Mouse (Mus musculus) midbrain, embryonic 15.5 days (tissue): Measurements from ENCODE around the gene Smagp. TPM values are rescaled to one million over a fixed set of nuclear protein-coding genes. Genes with fewer than 3 reads are reported as not detected.

Experiments used
- ATAC-seq: fragments of 200-750 bp; cut with Nextera tagmentation; replicated peaks from 2 replicates; pipeline ENCODE4 v1.8.0; 2017; ENCODE audit warnings: moderate TSS enrichment
- H3K27ac ChIP-seq: fragments of 300-500 bp; sonication (generic); 2 replicates; pipeline ENCODE4 v1.5.1; 2015; ENCODE audit warnings: mild to moderate bottlenecking, inconsistent platforms
- H3K27me3 ChIP-seq: fragments of 300-500 bp; sonication (generic); replicated peaks from 2 replicates; pipeline ENCODE4 v1.6.1; 2015; ENCODE audit warnings: inconsistent platforms
- H3K36me3 ChIP-seq: fragments of 300-500 bp; sonication (generic); replicated peaks from 2 replicates; pipeline ENCODE4 v1.6.1; 2015; ENCODE audit warnings: inconsistent platforms
- H3K4me1 ChIP-seq: fragments of 300-500 bp; sonication (generic); 2 replicates; pipeline ENCODE4 v1.6.1; 2015; ENCODE audit warnings: inconsistent platforms
- H3K4me2 ChIP-seq: fragments of 300-500 bp; sonication (generic); 2 replicates; pipeline ENCODE4 v1.6.1; 2015; ENCODE audit warnings: inconsistent platforms, mild to moderate bottlenecking, moderate library complexity
- H3K4me3 ChIP-seq: fragments of 300-500 bp; sonication (generic); 2 replicates; pipeline ENCODE4 v1.5.1; 2015; ENCODE audit warnings: mild to moderate bottlenecking, inconsistent platforms
- H3K9ac ChIP-seq: fragments of 300-500 bp; sonication (generic); 2 replicates; pipeline ENCODE4 v1.6.1; 2015; ENCODE audit warnings: mild to moderate bottlenecking, inconsistent platforms
- H3K9me3 ChIP-seq: fragments of 300-500 bp; sonication (generic); 2 replicates; pipeline ENCODE4 v1.6.1; 2016; ENCODE audit warnings: inconsistent platforms
- WGBS: fragments of 180-500 bp; shearing (Covaris S2); methylation state at CpG from one replicate; pipeline ENCODE4 v1.1.7; 2015; ENCODE audit warnings: mixed read lengths; 5-methylcytosine and 5-hydroxymethylcytosine counted together
- polyA plus RNA-seq: library from polyadenylated mRNA; unstranded; fragments of >200 nt; fragmentation: Nextera tagmentation; extraction: Ambion mirVana; gene quantifications from 2 replicates; pipeline ENCODE4 v1.2.1, GENCODE M21; 2015

Gene Smagp
- polyA plus RNA-seq, 1 experiment from 2014 or later, result 4.0 TPM

- 86% methylated on average over 9 of the region's 9 CpGs for WGBS
Measured at GRCm38 (mm10) chr15:100660306-100660705, 23.6 kb upstream of the Smagp start.

GRCm38 (mm10) chr15:100655201-100655600 is 18.5 kb upstream of the Smagp start:
- Histone ChIP-seq H3K9ac (no peak overlapping the region), H3K9me3 (no peaks in the 10 kb centered on the region), H3K4me3 (no peak overlapping the region), H3K4me1 (no peaks in the 10 kb centered on the region), H3K36me3 (no peaks in the 10 kb centered on the region), H3K27ac (no peak overlapping the region), H3K27me3 (no peaks in the 10 kb centered on the region), H3K4me2 (no peak overlapping the region)
- ATAC-seq, result no peak
- 84% methylated on average over 5 of the region's 5 CpGs for WGBS

More at GRCm38 (mm10) chr15:100660306-100660705, 23.6 kb upstream of the Smagp start:
- Histone ChIP-seq H3K27ac (no peak overlapping the region), H3K36me3 (no peaks in the 10 kb centered on the region), H3K4me1 (peaks cover 2% of the 10 kb centered on the region; the same call in 1 of the 2 replicates), H3K9ac (no peak overlapping the region), H3K27me3 (no peaks in the 10 kb centered on the region), H3K4me3 (no peak overlapping the region), H3K4me2 (no peak overlapping the region), H3K9me3 (no peaks in the 10 kb centered on the region)
- no peak for ATAC-seq

GRCm38 (mm10) chr15:100654271-100654670 is 17.5 kb upstream of the Smagp start:
- Histone ChIP-seq H3K9ac (no peak overlapping the region), H3K36me3 (no peaks in the 10 kb centered on the region), H3K27ac (no peak overlapping the region), H3K4me2 (no peak overlapping the region), H3K4me1 (no peaks in the 10 kb centered on the region), H3K27me3 (no peaks in the 10 kb centered on the region), H3K9me3 (no peaks in the 10 kb centered on the region), H3K4me3 (no peak overlapping the region)
- ATAC-seq, result no peak
- 100% methylated on average over 1 of the region's 1 CpGs for WGBS

GRCm38 (mm10) chr15:100651610-100652009 is 14.9 kb upstream of the Smagp start:
- Histone ChIP-seq H3K9ac (no peak overlapping the region), H3K9me3 (no peaks in the 10 kb centered on the region), H3K27me3 (no peaks in the 10 kb centered on the region), H3K4me3 (no peak overlapping the region), H3K36me3 (no peaks in the 10 kb centered on the region), H3K4me1 (no peaks in the 10 kb centered on the region), H3K4me2 (no peak overlapping the region), H3K27ac (no peak overlapping the region)
- ATAC-seq, result no peak
- WGBS, result 89% methylated on average over 9 of the region's 9 CpGs

- 87% methylated on average over 10 of the region's 10 CpGs for WGBS
- H3K4me1 ChIP-seq, result no peaks in the 10 kb centered on the region
Measured at GRCm38 (mm10) chr15:100650111-100650510, 13.4 kb upstream of the Smagp start.

GRCm38 (mm10) chr15:100646161-100646560 is 9.4 kb upstream of the Smagp start:
- no peak overlapping the region for H3K27ac ChIP-seq
- no peak overlapping the region for H3K4me2 ChIP-seq
- no peak for ATAC-seq
- H3K36me3 ChIP-seq, result no peaks in the 10 kb centered on the region
- 84% methylated on average over 6 of the region's 6 CpGs for WGBS
- H3K27me3 ChIP-seq, result no peaks in the 10 kb centered on the region
- no peak overlapping the region for H3K4me3 ChIP-seq
- no peaks in the 10 kb centered on the region for H3K4me1 ChIP-seq
- no peaks in the 10 kb centered on the region for H3K9me3 ChIP-seq
- no peak overlapping the region for H3K9ac ChIP-seq

More at GRCm38 (mm10) chr15:100650111-100650510, 13.4 kb upstream of the Smagp start:
- Histone ChIP-seq H3K27me3 (no peaks in the 10 kb centered on the region), H3K9ac (no peak overlapping the region), H3K27ac (no peak overlapping the region), H3K36me3 (no peaks in the 10 kb centered on the region), H3K4me3 (no peak overlapping the region), H3K9me3 (no peaks in the 10 kb centered on the region), H3K4me2 (no peak overlapping the region)
- no peak for ATAC-seq

GRCm38 (mm10) chr15:100642451-100642850 is 5.7 kb upstream of the Smagp start:
- Histone ChIP-seq H3K9ac (no peak overlapping the region), H3K27ac (no peak overlapping the region), H3K4me1 (no peaks in the 10 kb centered on the region), H3K36me3 (no peaks in the 10 kb centered on the region), H3K4me3 (no peak overlapping the region), H3K9me3 (no peaks in the 10 kb centered on the region), H3K27me3 (peaks cover 17% of the 10 kb centered on the region), H3K4me2 (no peak overlapping the region)
- 93% methylated on average over 6 of the region's 7 CpGs for WGBS
- ATAC-seq, result no peak

- H3K9ac ChIP-seq, result no peak overlapping the region
- WGBS, result 81% methylated on average over 13 of the region's 16 CpGs
- H3K4me1 ChIP-seq, result peaks cover 9% of the 10 kb centered on the region
- H3K9me3 ChIP-seq, result no peaks in the 10 kb centered on the region
- H3K36me3 ChIP-seq, result no peaks in the 10 kb centered on the region
- ATAC-seq, result no peak
- no peak overlapping the region for H3K4me3 ChIP-seq
- H3K27me3 ChIP-seq, result peaks cover 29% of the 10 kb centered on the region
- H3K27ac ChIP-seq, result no peak overlapping the region
- no peak overlapping the region for H3K4me2 ChIP-seq
Measured at GRCm38 (mm10) chr15:100641226-100641810, 4.6 kb upstream of the Smagp start.

GRCm38 (mm10) chr15:100639972-100640750 is 3.4 kb upstream of the Smagp start:
- Histone ChIP-seq H3K27me3 (peaks cover 40% of the 10 kb centered on the region), H3K4me3 (no peak overlapping the region), H3K36me3 (no peaks in the 10 kb centered on the region), H3K27ac (no peak overlapping the region), H3K4me2 (no peak overlapping the region), H3K9ac (no peak overlapping the region), H3K4me1 (peaks cover 13% of the 10 kb centered on the region), H3K9me3 (no peaks in the 10 kb centered on the region)
- WGBS, result 79% methylated on average over 16 of the region's 16 CpGs
- ATAC-seq, result no peak

GRCm38 (mm10) chr15:100637661-100638060 is 921 bp upstream of the Smagp start:
- ATAC-seq, result no peak
- WGBS, result 12% methylated on average over 6 of the region's 6 CpGs
- Histone ChIP-seq H3K27ac (no peak overlapping the region), H3K4me3 (no peak overlapping the region), H3K27me3 (peaks cover 58% of the 10 kb centered on the region), H3K9me3 (no peaks in the 10 kb centered on the region), H3K4me2 (no peak overlapping the region), H3K9ac (no peak overlapping the region), H3K36me3 (no peaks in the 10 kb centered on the region), H3K4me1 (peaks cover 13% of the 10 kb centered on the region)

- H3K27ac ChIP-seq, result no peak overlapping the region
- no peaks in the 10 kb centered on the region for H3K36me3 ChIP-seq
- WGBS, result 4% methylated on average over 37 of the region's 38 CpGs
- ATAC-seq, result no peak
- no peaks in the 10 kb centered on the region for H3K9me3 ChIP-seq
- peaks cover 13% of the 10 kb centered on the region for H3K4me1 ChIP-seq
- H3K9ac ChIP-seq, result peak overlapping the region; percentile 6; the same call in 1 of the 2 replicates
- peaks cover 58% of the 10 kb centered on the region for H3K27me3 ChIP-seq
- peak overlapping the region; percentile 72 for H3K4me2 ChIP-seq
- peak overlapping the region; percentile 39 for H3K4me3 ChIP-seq
Measured at GRCm38 (mm10) chr15:100635851-100636645, 692 bp downstream of the Smagp start.

GRCm38 (mm10) chr15:100635239-100635638 is 1.5 kb downstream of the Smagp start:
- ATAC-seq, result no peak
- WGBS, result 11% methylated on average over 9 of the region's 9 CpGs
- H3K27me3 ChIP-seq, result peaks cover 58% of the 10 kb centered on the region

More at GRCm38 (mm10) chr15:100635239-100635638, 1.5 kb downstream of the Smagp start:
- H3K4me1 ChIP-seq, result peaks cover 13% of the 10 kb centered on the region
- H3K4me3 ChIP-seq, result no peak overlapping the region
- no peaks in the 10 kb centered on the region for H3K9me3 ChIP-seq
- H3K4me2 ChIP-seq, result no peak overlapping the region
- no peaks in the 10 kb centered on the region for H3K36me3 ChIP-seq
- H3K9ac ChIP-seq, result no peak overlapping the region
- H3K27ac ChIP-seq, result no peak overlapping the region
